Mouse (Mus musculus) kidney, postnatal 14 days (tissue): ENCODE data around the gene Spag17.

Experiments
- DNase-seq: peaks from one replicate; pipeline ENCODE4 v3.0.0; 2022; ENCODE audit warnings: mixed read lengths

Spag17 gene

DNA sequence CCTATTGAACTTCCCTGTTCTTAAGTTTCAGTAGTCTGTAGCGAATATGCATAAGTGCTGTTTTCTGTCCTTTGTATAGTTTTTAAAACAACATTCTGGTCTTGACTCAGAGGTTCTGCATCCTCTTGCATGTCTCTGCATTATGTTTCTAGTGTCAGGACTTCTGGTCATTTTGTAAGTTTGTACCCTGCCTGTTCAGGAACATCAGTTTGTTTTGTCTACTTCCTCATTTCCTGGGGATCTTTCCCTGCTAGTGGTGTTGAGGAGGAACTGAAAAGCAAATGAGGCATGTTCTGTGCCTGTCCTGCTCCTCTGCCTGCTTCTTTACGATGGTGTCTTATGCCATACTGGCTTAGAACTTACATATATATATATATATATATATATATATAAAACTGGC, 290.8 kb downstream of the Spag17 start:
- no peak for DNase-seq

DNA sequence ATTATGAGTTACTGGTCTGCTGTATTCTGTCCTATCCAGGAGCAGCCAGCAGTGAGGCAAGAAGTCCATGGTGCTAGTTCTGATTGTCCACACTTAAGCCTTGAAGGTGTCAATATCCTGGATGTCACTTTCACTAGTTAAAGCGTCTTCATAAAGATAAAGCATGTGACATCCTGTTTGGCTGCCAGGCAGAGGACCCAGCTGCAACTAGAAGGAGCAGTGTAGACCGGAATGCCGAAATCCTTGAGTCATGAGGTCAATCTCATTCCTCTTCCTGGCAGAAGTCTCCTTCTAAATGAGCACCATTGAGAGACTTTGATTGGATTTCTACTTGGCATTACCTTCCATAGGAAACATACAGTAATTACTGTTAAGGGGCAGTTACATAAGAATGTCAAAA, 295.3 kb downstream of the Spag17 start:
- no peak for DNase-seq

DNA sequence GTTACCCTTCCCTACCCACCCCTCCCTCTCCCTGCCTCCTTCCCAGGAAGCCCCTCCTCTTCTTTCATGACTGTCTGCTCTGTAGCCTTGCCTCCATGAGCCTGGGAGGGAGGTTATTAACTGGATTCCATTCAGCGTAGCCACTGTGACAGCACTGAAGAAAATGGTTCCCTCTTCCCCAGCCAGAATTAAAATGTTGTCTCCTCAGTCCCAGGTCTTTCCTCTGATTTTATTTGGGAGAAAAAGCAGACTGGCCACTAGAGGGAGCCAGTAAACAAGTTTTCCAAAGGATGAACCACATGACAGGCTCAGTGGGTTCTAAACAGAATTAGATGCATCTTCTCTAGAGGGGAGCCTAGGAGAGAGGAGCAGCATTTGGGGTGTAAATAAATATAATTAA, 304.2 kb downstream of the Spag17 start:
- DNase-seq = peak; percentile 80

DNA sequence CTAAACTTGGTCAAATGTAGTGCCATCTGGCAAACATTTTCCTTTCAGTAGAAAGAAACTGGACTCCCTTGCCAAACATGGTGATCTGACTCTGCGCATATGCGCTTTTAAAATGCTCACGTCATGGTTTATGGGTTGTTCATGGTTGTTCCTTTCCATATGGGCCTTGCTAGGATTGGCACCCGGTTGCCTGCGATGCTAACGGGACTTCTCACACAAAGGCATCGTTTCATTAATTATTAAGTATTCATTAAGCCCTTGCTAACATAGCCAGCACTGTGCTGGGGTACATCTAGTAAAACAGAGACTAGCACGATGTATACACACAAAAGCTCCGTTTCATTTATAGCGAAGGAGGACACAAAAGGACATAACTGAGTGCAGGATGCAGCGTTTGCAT, 304.7 kb downstream of the Spag17 start:
- DNase-seq = no peak
